Mouse (Mus musculus) kidney, adult 18-20 months (tissue): ENCODE measurements around the gene Nap1l2.
"Not testable (repeated sequence)": the region's sequence is repeated elsewhere in the genome, so short reads cannot be mapped to it uniquely, and the experiment has no call there.

Experiments used
- DNase-seq: peaks from one replicate; pipeline ENCODE4 v3.0.0; 2021

Gene Nap1l2

GRCm38 (mm10) chrX:103186431-103186786, at the start of gene Nap1l2:
TSS of gene Nap1l2 (minus strand) at chrX:103186640.
- no peak for DNase-seq

- DNase-seq, result no peak
Measured at GRCm38 (mm10) chrX:103215251-103215650, 28.8 kb upstream of the Nap1l2 start.

- DNase-seq, result no peak
Measured at GRCm38 (mm10) chrX:103186829-103187228, 389 bp upstream of the Nap1l2 start.

- DNase-seq, result no peak
Measured at GRCm38 (mm10) chrX:103185781-103186430, 534 bp downstream of the Nap1l2 start.

GRCm38 (mm10) chrX:103183536-103183935, 2.9 kb downstream of the Nap1l2 start:
- DNase-seq, result no peak

GRCm38 (mm10) chrX:103179771-103180558, 6.5 kb downstream of the Nap1l2 start:
- DNase-seq, result no peak

GRCm38 (mm10) chrX:103164948-103165605, 21.4 kb downstream of the Nap1l2 start:
- not testable (repeated sequence) for DNase-seq

- no peak for DNase-seq
Measured at GRCm38 (mm10) chrX:103156134-103156533, 30.3 kb downstream of the Nap1l2 start.

- no peak for DNase-seq
Measured at GRCm38 (mm10) chrX:103138549-103138948, 47.9 kb downstream of the Nap1l2 start.
